ENCODE assay signal across 8 mouse cellular contexts in the genomic region with DNA sequence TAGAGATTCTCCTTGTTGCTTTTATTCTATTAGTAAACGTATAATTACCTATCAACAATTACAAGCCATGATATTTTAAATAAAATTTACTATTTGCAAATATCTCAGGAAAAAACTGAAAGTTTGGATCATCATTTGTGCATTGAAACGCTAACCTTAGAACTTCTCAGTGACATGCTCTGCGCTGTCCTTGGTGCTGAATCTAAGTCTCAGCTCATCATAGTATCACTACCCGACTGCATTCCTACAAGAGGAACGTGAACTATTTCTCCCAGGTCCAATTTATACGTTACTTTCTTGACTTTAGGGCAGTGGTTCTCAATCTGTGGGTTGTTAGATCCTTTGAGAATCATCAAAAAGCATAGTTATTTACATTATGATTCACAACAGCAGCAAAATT. TPM values are rescaled to one million over a fixed set of nuclear protein-coding genes. Genes with fewer than 3 reads are reported as not detected.
DNase-seq lines count a peak whose midpoint lies in the region; ATAC-seq lines count a peak whose summit lies in the region.
"Had no signal": no experiment of that assay in that cellular context is flagged by ENCODE, and none has a peak within 500 bp of the region (broad histone marks: within the 10 kb centered on the region; RNA-seq: fewer than 3 reads in every experiment).

No protein-coding gene starts in this region.

- H3K4me1 ChIP-seq in kidney, embryonic 14.5 days (ENCODE audit: control insufficient read depth, insufficient read depth, low read length): no peaks in the 10 kb centered on the region
- H3K4me1 ChIP-seq: embryonic facial prominence, embryonic 12.5 days had no signal

- WGBS in kidney, embryonic 14.5 days: 5% methylated on average over 6 of the region's 6 CpGs

- H3K4me2 ChIP-seq in kidney, embryonic 14.5 days (replicated peaks; ENCODE audit: low read depth, low read length): no peak overlapping the region
- H3K4me2 ChIP-seq: embryonic facial prominence, embryonic 12.5 days had no signal

- DNase-seq in kidney, postnatal 10 days: peak; percentile 74
- DNase-seq in WW6 (ENCODE audit: low read depth, low spot score): peak; percentile 36
- peak; percentile 51 for DNase-seq in embryo, embryonic 9.5 days (ENCODE audit: extremely low spot score)
- peak; percentile 5 for DNase-seq in ovary, postnatal 36 days (ENCODE audit: low spot score)
- DNase-seq in frontal cortex, postnatal 14 days (ENCODE audit: low spot score in 2 of 2): no peak
- DNase-seq in B cell, adult 2 months: no peak

- H3K4me3 ChIP-seq in kidney, embryonic 14.5 days (ENCODE audit: low read length): no peak overlapping the region
- H3K4me3 ChIP-seq: embryonic facial prominence, embryonic 12.5 days had no signal

- H3K36me3 ChIP-seq in kidney, embryonic 14.5 days (ENCODE audit: control insufficient read depth, insufficient read depth, low read length): no peaks in the 10 kb centered on the region
- H3K36me3 ChIP-seq: embryonic facial prominence, embryonic 12.5 days had no signal

- H3K27ac ChIP-seq in kidney, embryonic 14.5 days (ENCODE audit: low read depth, low read length): no peak overlapping the region
- H3K27ac ChIP-seq: embryonic facial prominence, embryonic 12.5 days had no signal

- ATAC-seq in kidney, embryonic 14.5 days (ENCODE audit: low FRiP score, low TSS enrichment): no peak

- no peaks in the 10 kb centered on the region for H3K9me3 ChIP-seq in kidney, embryonic 14.5 days (ENCODE audit: control insufficient read depth, low read length)
- H3K9me3 ChIP-seq: embryonic facial prominence, embryonic 12.5 days had no signal

- no peak overlapping the region for H3K9ac ChIP-seq in kidney, embryonic 14.5 days (ENCODE audit: low read depth, low read length)
- H3K9ac ChIP-seq: embryonic facial prominence, embryonic 12.5 days had no signal

- no peaks in the 10 kb centered on the region for H3K27me3 ChIP-seq in kidney, embryonic 14.5 days (ENCODE audit: control insufficient read depth, insufficient read depth, low read length)
- H3K27me3 ChIP-seq: embryonic facial prominence, embryonic 12.5 days had no signal

RNA-seq across cellular contexts. Expression of a gene that starts 58.4 kb away (rescaled TPM):
- polyA plus RNA-seq in kidney, embryonic 14.5 days (2014; fragmentation: Nextera tagmentation; extraction: Ambion mirVana): 2.3 and 3.5 TPM in 2 replicates

Comparison
In these comparisons a context has a peak if more than half of its experiments do, and no peak if none do; other contexts are left out.
1. DNase-seq: peak in kidney, postnatal 10 days (single experiment), WW6 (single experiment), embryo, embryonic 9.5 days (single experiment) and ovary, postnatal 36 days (single experiment); none in frontal cortex, postnatal 14 days (0 of 2) and B cell, adult 2 months (0 of 2).